Comparison of ENCODE assay signal across 19 mouse cellular contexts in genomic region chr16:91620991-91621390, GRCm38 (mm10). TPM values are rescaled to one million over a fixed set of nuclear protein-coding genes. Genes with fewer than 3 reads are reported as not detected.
A peak's percentile ranks its signal among the peaks of the same experiment; 100 is the strongest.
DNase-seq lines count a peak whose midpoint lies in the region; TF ChIP-seq lines count a peak whose summit lies in the region.
"Had no signal": no experiment of that assay in that cellular context is flagged by ENCODE, and none has a peak within 500 bp of the region (broad histone marks: within the 10 kb centered on the region; RNA-seq: fewer than 3 reads in every experiment).

No protein-coding gene starts in this region.

- peak; percentile 50 for DNase-seq in R1 (ENCODE audit: low read depth, low spot score)
- peak; percentile 75 for DNase-seq in lung, adult 2 months
- peak; percentile 83 for DNase-seq in lung, postnatal 25 days (ENCODE audit: low spot score)
- DNase-seq in kidney, postnatal 10 days: no peak
- DNase-seq in cerebellum, adult 11 months: no peak
- no peak for DNase-seq in thymus, adult 2 months
- no peak for DNase-seq in layer of hippocampus, adult 9-10 months (ENCODE audit: low spot score)
- DNase-seq: adrenal gland, postnatal 14 days; B cell, adult 2 months; cerebellum, adult 18-20 months; cerebellum, adult 9-11 months; gastrocnemius, postnatal 10 days had no signal

- TF ChIP-seq POLR2A in lung, adult 2 months (IDR thresholded peaks at IDR 0.05; ENCODE audit: borderline replicate concordance, extremely low read depth, low read depth, low read length): no peak
- no peak for TF ChIP-seq POLR2A in thymus, adult 2 months (IDR thresholded peaks at IDR 0.05; ENCODE audit: control insufficient read depth, extremely low read depth, insufficient read depth, low read length, poor library complexity)

- 66% methylated on average over 11 of the region's 11 CpGs for WGBS in lung, adult 2 months
- WGBS in thymus, adult 2 months: 96% methylated on average over 11 of the region's 11 CpGs

- no peak overlapping the region for H3K27ac ChIP-seq in thymus, adult 2 months (ENCODE audit: control insufficient read depth, insufficient read depth, low read length)
- H3K27ac ChIP-seq: embryonic facial prominence, embryonic 10.5 days; forebrain, embryonic 10.5 days; forebrain, embryonic 15.5 days; hindbrain, embryonic 15.5 days had no signal

- H3K9me3 ChIP-seq in E14TG2a.4 (ENCODE audit: low read length): no peaks in the 10 kb centered on the region
- H3K9me3 ChIP-seq: embryonic facial prominence, embryonic 10.5 days; forebrain, embryonic 10.5 days; forebrain, embryonic 15.5 days; G1E; heart, embryonic 12.5 days; hindbrain, embryonic 15.5 days had no signal

- H3K36me3 ChIP-seq in E14TG2a.4 (ENCODE audit: insufficient read depth, low read length): peaks cover 67% of the 10 kb centered on the region
- H3K36me3 ChIP-seq in thymus, adult 2 months (ENCODE audit: control insufficient read depth, insufficient read depth, low read length): peaks cover 31% of the 10 kb centered on the region

- peak overlapping the region; percentile 51 for H3K4me3 ChIP-seq in E14TG2a.4 (replicated peaks; ENCODE audit: low read length)
- H3K4me3 ChIP-seq in lung, adult 2 months (replicated peaks; ENCODE audit: extremely low read depth, low read depth, low read length): no peak overlapping the region
- no peak overlapping the region for H3K4me3 ChIP-seq in thymus, adult 2 months (ENCODE audit: control insufficient read depth, insufficient read depth, low read length)
- H3K4me3 ChIP-seq: embryonic facial prominence, embryonic 10.5 days; forebrain, embryonic 10.5 days; forebrain, embryonic 15.5 days; heart, embryonic 12.5 days; hindbrain, embryonic 15.5 days had no signal

- H3K27me3 ChIP-seq in E14TG2a.4 (ENCODE audit: insufficient read depth, low read length): peaks cover 17% of the 10 kb centered on the region
- H3K27me3 ChIP-seq in thymus, adult 2 months (ENCODE audit: control insufficient read depth, insufficient read depth, low read length): no peaks in the 10 kb centered on the region
- H3K27me3 ChIP-seq: forebrain, embryonic 15.5 days; heart, embryonic 12.5 days; hindbrain, embryonic 15.5 days had no signal

- H3K4me1 ChIP-seq in E14TG2a.4 (replicated peaks; ENCODE audit: low read depth, low read length): peaks cover 70% of the 10 kb centered on the region
- peaks cover 11% of the 10 kb centered on the region for H3K4me1 ChIP-seq in lung, adult 2 months (ENCODE audit: control insufficient read depth, insufficient read depth, low read length)
- H3K4me1 ChIP-seq in thymus, adult 2 months (replicated peaks; ENCODE audit: control insufficient read depth, insufficient read depth, low read length): 0 out of 2 replicates have a peak, but pooled peaks cover 2% of the 10 kb centered on the region

- no peak for TF ChIP-seq CTCF in E14TG2a.4 (conservative IDR thresholded peaks at IDR 0.05; ENCODE audit: low read length)
- TF ChIP-seq CTCF in lung, adult 2 months (IDR thresholded peaks at IDR 0.05; ENCODE audit: insufficient read depth, low read length): no peak
- no peak for TF ChIP-seq CTCF in thymus, adult 2 months (IDR thresholded peaks at IDR 0.05; ENCODE audit: borderline replicate concordance, control insufficient read depth, extremely low read depth, insufficient read depth, low read length, poor library complexity)

RNA-seq across cellular contexts. Expression of gene Dnajc28, which starts 2.2 kb away (rescaled TPM):
- 1.3 and 1.7 TPM in 2 replicates for polyA plus RNA-seq in lung, adult 2 months (2012; rRNA removed)
- 1.3 and 2.0 TPM in 2 replicates for polyA plus RNA-seq in thymus, adult 2 months (2012; rRNA removed)

RNA-seq across cellular contexts. Expression of gene Tmem50b, which starts 23.4 kb away (rescaled TPM):
- polyA plus RNA-seq in lung, adult 2 months (2012; rRNA removed): 87.2 and 111 TPM in 2 replicates
- polyA plus RNA-seq in thymus, adult 2 months (2012; rRNA removed): 34.8 and 37.8 TPM in 2 replicates

RNA-seq across cellular contexts. Expression of gene Gart, which starts 25.8 kb away (rescaled TPM):
- 19.1 and 29.5 TPM in 2 replicates for polyA plus RNA-seq in lung, adult 2 months (2012; rRNA removed)
- 44.6 and 48.6 TPM in 2 replicates for polyA plus RNA-seq in thymus, adult 2 months (2012; rRNA removed)

RNA-seq across cellular contexts. Expression of gene Son, which starts 26.3 kb away (rescaled TPM):
- polyA plus RNA-seq in lung, adult 2 months (2012; rRNA removed): 144 and 200 TPM in 2 replicates
- 258 and 261 TPM in 2 replicates for polyA plus RNA-seq in thymus, adult 2 months (2012; rRNA removed)

Comparison
In these comparisons a context has a peak if more than half of its experiments do, and no peak if none do; other contexts are left out.
1. DNase-seq: peak in R1 (single experiment), lung, adult 2 months (single experiment) and lung, postnatal 25 days (single experiment); none in kidney, postnatal 10 days (single experiment), cerebellum, adult 11 months (single experiment), thymus, adult 2 months (single experiment) and layer of hippocampus, adult 9-10 months (single experiment).